Mouse (Mus musculus) gonadal fat pad, adult 2 months (tissue): ENCODE results near the gene Npw. TPM values are rescaled to one million over a fixed set of nuclear protein-coding genes. Genes with fewer than 3 reads are reported as not detected.

Experiments
- DNase-seq: peaks from one replicate; pipeline ENCODE4 v3.0.0-alpha.2; 2012; ENCODE audit warnings: low read depth
- polyA plus RNA-seq: library from polyadenylated mRNA; depleted of rRNA; stranded (reverse); fragments of >200 nt; gene quantifications from 2 replicates; pipeline ENCODE4 v1.2.3, GENCODE M21; 2012

Gene Npw
- polyA plus RNA-seq, 1 experiment: not detected

GRCm38 (mm10) chr17:24640581-24640980, 17.7 kb downstream of the Npw start:
- no peak for DNase-seq

- no peak for DNase-seq
Measured at GRCm38 (mm10) chr17:24640119-24640518, 18.1 kb downstream of the Npw start.

- DNase-seq: no peak
Measured at GRCm38 (mm10) chr17:24639571-24639988, 18.7 kb downstream of the Npw start.

GRCm38 (mm10) chr17:24638840-24639239, 19.4 kb downstream of the Npw start:
- no peak for DNase-seq

GRCm38 (mm10) chr17:24638214-24638613, 20.0 kb downstream of the Npw start:
- DNase-seq: no peak

GRCm38 (mm10) chr17:24636781-24637481, 21.3 kb downstream of the Npw start:
- DNase-seq: no peak

- DNase-seq: no peak
Measured at GRCm38 (mm10) chr17:24635694-24636093, 22.6 kb downstream of the Npw start.

GRCm38 (mm10) chr17:24635024-24635423, 23.2 kb downstream of the Npw start:
- DNase-seq: no peak

GRCm38 (mm10) chr17:24633831-24634230, 24.4 kb downstream of the Npw start:
- DNase-seq: no peak

- no peak for DNase-seq
Measured at GRCm38 (mm10) chr17:24632813-24633449, 25.3 kb downstream of the Npw start.

- no peak for DNase-seq
Measured at GRCm38 (mm10) chr17:24632167-24632812, 26.0 kb downstream of the Npw start, which contains the start of the genes Tsc2 and Nthl1. TSS of gene Tsc2 (minus strand) at chr17:24632630. TSS of gene Nthl1 (plus strand) at chr17:24632680.

GRCm38 (mm10) chr17:24630072-24630471, 28.2 kb downstream of the Npw start:
- no peak for DNase-seq

- no peak for DNase-seq
Measured at GRCm38 (mm10) chr17:24628646-24629045, 29.6 kb downstream of the Npw start.

GRCm38 (mm10) chr17:24625472-24625871, 32.8 kb downstream of the Npw start:
- DNase-seq: no peak

GRCm38 (mm10) chr17:24617561-24618194, 40.6 kb downstream of the Npw start:
- DNase-seq: no peak

- DNase-seq: no peak
Measured at GRCm38 (mm10) chr17:24610711-24611110, 47.5 kb downstream of the Npw start.

- no peak for DNase-seq
Measured at GRCm38 (mm10) chr17:24608874-24609273, 49.4 kb downstream of the Npw start.

GRCm38 (mm10) chr17:24608370-24608769, 49.9 kb downstream of the Npw start:
- no peak for DNase-seq
